Mouse (Mus musculus) hindbrain, embryonic 10.5 days (tissue): ENCODE measurements at regions not wholly inside any gene's neighbourhood (a gene's known extent, or its start where the extent isn't known, plus 50 kb on each side); places are given as distances from the start of the nearest gene placed in this dataset.

Experiments used
- DNase-seq: peaks from one replicate; pipeline ENCODE4 v3.0.0-alpha.2; 2017; ENCODE audit warnings: low spot score
- H3K27ac ChIP-seq: fragments of 300-500 bp; sonication (generic); 2 replicates; pipeline ENCODE4 v1.5.1; 2016; ENCODE audit warnings: mild to moderate bottlenecking, moderate library complexity
- H3K27me3 ChIP-seq: fragments of 300-500 bp; sonication (generic); 2 replicates; pipeline ENCODE4 v1.6.1; 2016; ENCODE audit warnings: mild to moderate bottlenecking; ENCODE audit not compliant: poor library complexity, insufficient read depth, severe bottlenecking
- H3K36me3 ChIP-seq: fragments of 300-500 bp; sonication (generic); 2 replicates; pipeline ENCODE4 v1.6.1; 2016; ENCODE audit warnings: mild to moderate bottlenecking, moderate library complexity
- H3K4me1 ChIP-seq: fragments of 300-500 bp; sonication (generic); replicated peaks from 2 replicates; pipeline ENCODE4 v1.6.1; 2016; ENCODE audit warnings: mild to moderate bottlenecking
- H3K4me3 ChIP-seq: fragments of 300-500 bp; sonication (generic); 2 replicates; pipeline ENCODE4 v1.5.1; 2016; ENCODE audit warnings: mild to moderate bottlenecking, moderate library complexity
- H3K9me3 ChIP-seq: fragments of 300-500 bp; sonication (generic); 2 replicates; pipeline ENCODE4 v1.6.1; 2016; ENCODE audit warnings: mild to moderate bottlenecking, moderate library complexity
- WGBS: fragments of 180-500 bp; shearing (Covaris S2); methylation state at CpG from one replicate; pipeline ENCODE4 v1.1.7; 2016; 5-methylcytosine and 5-hydroxymethylcytosine counted together

DNA sequence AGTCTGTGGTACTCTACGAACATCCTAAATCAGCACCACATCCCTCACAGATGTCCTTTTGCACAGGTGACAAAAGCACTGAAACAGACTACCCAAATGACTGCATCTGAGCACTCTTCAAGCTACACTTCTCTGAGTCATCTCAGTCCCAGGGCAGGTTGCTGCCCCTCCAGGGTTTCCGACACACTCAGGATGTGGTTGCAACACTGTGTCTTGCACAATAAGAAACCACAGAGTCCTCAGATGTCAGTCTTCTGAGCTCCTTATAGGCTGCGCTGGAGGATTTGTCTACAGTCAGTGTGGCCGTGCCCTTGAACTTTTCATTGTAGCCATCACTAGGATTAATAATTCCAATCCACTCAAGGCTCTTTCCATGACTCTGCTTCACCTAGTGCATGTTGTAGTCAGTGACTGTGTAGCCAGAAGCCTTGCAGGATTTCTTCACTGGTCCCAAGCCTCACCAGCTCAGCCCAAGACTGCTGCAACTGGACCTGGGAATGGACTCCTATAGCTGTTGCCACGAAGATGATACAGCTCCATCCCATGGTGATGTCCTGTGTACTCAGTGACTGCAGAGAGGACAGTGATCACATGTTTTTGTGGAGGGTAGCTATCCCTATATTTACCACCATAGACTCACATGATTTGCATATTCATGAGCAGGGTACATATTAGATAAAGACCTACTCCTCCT lies 1103.3 kb upstream of the Tenm3 start:
- no peaks in the 10 kb centered on the region for H3K27me3 ChIP-seq
- H3K4me3 ChIP-seq: no peak overlapping the region
- no peak overlapping the region for H3K27ac ChIP-seq
- DNase-seq: no peak
- no peaks in the 10 kb centered on the region for H3K36me3 ChIP-seq
- H3K4me1 ChIP-seq: no peaks in the 10 kb centered on the region
- WGBS: 89% methylated on average over 5 of the region's 5 CpGs
- no peaks in the 10 kb centered on the region for H3K9me3 ChIP-seq

DNA sequence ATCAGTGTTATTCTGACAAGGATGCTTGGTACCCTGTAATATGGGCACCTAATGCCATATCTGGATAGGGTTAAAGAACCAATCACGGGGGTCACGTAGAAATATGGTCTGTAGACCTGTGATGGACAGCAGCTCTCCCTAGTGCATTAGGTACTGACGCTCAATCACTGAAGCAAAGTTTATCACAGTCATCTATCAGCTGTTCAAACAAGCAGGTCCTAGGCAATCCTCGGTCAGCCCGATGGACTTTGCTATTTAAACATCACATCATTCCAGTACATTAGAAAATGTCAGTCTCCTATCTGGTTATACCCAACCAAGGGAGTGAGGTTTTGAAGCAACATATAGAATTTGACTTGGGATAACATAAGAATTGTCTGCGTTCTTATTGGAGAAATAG lies 1088.4 kb upstream of the Tenm3 start:
- no peaks in the 10 kb centered on the region for H3K4me1 ChIP-seq
- H3K9me3 ChIP-seq: no peaks in the 10 kb centered on the region
- H3K27ac ChIP-seq: no peak overlapping the region
- no peaks in the 10 kb centered on the region for H3K27me3 ChIP-seq
- H3K4me3 ChIP-seq: no peak overlapping the region
- 89% methylated on average over 6 of the region's 6 CpGs for WGBS
- no peak for DNase-seq
- no peaks in the 10 kb centered on the region for H3K36me3 ChIP-seq

DNA sequence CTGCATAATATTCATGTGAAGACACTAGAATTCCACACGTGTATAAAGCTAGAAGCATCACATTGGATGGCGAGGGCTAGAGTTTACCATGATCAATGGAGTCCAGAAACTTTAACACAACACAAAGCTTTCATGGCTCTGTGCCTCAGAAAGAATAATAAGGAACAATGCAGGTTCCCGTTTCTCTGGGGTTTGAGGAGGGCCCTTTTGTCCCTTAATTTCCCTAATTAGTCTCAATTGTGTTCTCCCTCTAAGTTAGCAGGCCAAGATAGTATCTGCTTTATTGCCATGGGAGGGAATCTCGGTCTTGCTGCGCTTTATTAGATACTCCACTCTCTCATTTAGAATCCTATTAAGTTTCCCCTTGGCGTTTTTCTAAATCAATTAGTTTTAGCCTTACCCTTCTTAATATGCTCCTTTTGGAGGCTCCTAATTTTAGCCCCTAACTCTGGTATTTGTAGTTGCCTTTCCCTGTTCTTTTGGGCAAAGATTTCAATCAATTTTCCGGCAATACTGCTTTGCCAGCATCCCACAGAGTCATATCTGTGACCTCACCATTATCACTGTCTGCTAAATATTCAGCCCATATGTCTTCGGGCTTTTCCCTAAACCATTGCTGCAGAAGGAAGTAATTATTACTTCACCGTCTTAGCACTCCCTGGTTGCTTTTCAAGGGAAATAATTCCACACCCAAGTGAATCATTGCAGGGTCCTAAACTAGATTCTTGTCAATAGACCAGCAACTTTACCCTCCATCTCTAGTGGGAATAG lies 1082.8 kb upstream of the Tenm3 start:
- Histone ChIP-seq H3K4me1 (peaks cover 6% of the 10 kb centered on the region), H3K27me3 (no peaks in the 10 kb centered on the region), H3K9me3 (no peaks in the 10 kb centered on the region), H3K36me3 (no peaks in the 10 kb centered on the region), H3K4me3 (no peak overlapping the region), H3K27ac (no peak overlapping the region)
- DNase-seq: no peak
- WGBS: 41% methylated on average over 9 of the region's 9 CpGs

DNA sequence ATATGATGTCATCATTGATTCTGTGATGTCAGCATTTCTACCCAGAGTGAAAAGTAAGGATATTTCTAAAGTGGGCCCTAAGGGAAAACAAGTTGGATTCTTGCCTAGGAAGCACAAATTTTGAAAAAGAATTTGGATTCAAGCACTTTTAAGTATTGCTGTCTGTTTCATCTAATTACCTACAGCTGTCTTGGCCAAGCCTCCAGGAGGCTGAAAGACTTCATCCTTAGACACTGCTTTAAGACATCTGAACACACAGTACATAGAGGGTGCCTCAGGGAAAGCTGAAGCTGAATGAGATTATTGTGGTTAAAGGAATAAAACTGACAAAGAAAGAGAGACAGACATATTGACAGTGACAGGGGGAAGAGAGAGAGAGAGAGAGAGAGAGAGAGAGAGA lies 1061.3 kb upstream of the Tenm3 start:
- H3K9me3 ChIP-seq: no peaks in the 10 kb centered on the region
- H3K27ac ChIP-seq: no peak overlapping the region
- peaks cover 10% of the 10 kb centered on the region for H3K4me1 ChIP-seq
- DNase-seq: no peak
- no peaks in the 10 kb centered on the region for H3K27me3 ChIP-seq
- H3K4me3 ChIP-seq: no peak overlapping the region
- no peaks in the 10 kb centered on the region for H3K36me3 ChIP-seq

- Histone ChIP-seq H3K27me3 (no peaks in the 10 kb centered on the region), H3K9me3 (no peaks in the 10 kb centered on the region), H3K4me3 (no peak overlapping the region), H3K4me1 (peaks cover 10% of the 10 kb centered on the region), H3K27ac (no peak overlapping the region), H3K36me3 (no peaks in the 10 kb centered on the region)
- 49% methylated on average over 6 of the region's 6 CpGs for WGBS
- DNase-seq: no peak
These were observed 1058.3 kb upstream of the Tenm3 start for GRCm38 (mm10) chr8:49902032-49902431.

GRCm38 (mm10) chr8:49901601-49902000 lies 1057.8 kb upstream of the Tenm3 start:
- Histone ChIP-seq H3K4me1 (peaks cover 10% of the 10 kb centered on the region), H3K27me3 (no peaks in the 10 kb centered on the region), H3K27ac (no peak overlapping the region), H3K9me3 (no peaks in the 10 kb centered on the region), H3K4me3 (no peak overlapping the region), H3K36me3 (no peaks in the 10 kb centered on the region)
- 35% methylated on average over 9 of the region's 9 CpGs for WGBS
- peak; percentile 11 for DNase-seq
